Mouse (Mus musculus) megakaryocyte, adult 5-6 weeks (primary cell): ENCODE measurements at regions not wholly inside any gene's neighbourhood (a gene's known extent, or its start where the extent isn't known, plus 50 kb on each side); places are given as distances from the start of the nearest gene placed in this dataset.
A peak's percentile ranks its signal among the peaks of the same experiment; 100 is the strongest.

ENCODE experiments used
- ATAC-seq: 2 replicates; pipeline ENCODE4 v1.8.0; 2016; ENCODE audit warnings: mild to moderate bottlenecking, inconsistent platforms; ENCODE audit not compliant: poor library complexity, severe bottlenecking

GRCm38 (mm10) chr10:9087871-9088270 is 202.0 kb upstream of the Sash1 start:
- no peak for ATAC-seq

DNA sequence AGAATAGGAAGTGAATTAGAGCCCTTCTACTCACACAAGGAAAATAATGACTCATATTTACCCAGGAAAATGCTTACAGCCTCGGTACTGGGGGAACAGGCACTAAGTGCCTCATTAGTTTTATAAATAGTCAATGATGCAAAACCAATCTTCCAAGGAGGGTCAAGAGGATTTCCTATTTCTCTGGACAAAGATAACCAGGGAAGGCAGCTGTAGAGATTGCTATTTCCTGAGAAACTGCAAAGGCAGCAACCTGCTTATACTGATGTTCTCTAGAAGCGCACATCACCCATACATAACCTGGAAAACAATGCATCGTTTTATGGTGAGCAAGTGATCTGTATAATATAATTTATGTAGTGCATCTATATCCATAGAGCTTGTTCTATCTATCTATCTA is 201.3 kb upstream of the Sash1 start:
- ATAC-seq = no peak

- ATAC-seq = no peak
Measured at GRCm38 (mm10) chr10:9086666-9087065, 200.8 kb upstream of the Sash1 start.

- ATAC-seq = no peak
Measured at GRCm38 (mm10) chr10:9085441-9085840, 199.6 kb upstream of the Sash1 start.

GRCm38 (mm10) chr10:9074916-9075315 is 189.0 kb upstream of the Sash1 start:
- ATAC-seq = no peak

GRCm38 (mm10) chr10:9071630-9072029 is 185.8 kb upstream of the Sash1 start:
- ATAC-seq = no peak

- no peak for ATAC-seq
Measured at GRCm38 (mm10) chr10:9069608-9070190, 183.8 kb upstream of the Sash1 start.

DNA sequence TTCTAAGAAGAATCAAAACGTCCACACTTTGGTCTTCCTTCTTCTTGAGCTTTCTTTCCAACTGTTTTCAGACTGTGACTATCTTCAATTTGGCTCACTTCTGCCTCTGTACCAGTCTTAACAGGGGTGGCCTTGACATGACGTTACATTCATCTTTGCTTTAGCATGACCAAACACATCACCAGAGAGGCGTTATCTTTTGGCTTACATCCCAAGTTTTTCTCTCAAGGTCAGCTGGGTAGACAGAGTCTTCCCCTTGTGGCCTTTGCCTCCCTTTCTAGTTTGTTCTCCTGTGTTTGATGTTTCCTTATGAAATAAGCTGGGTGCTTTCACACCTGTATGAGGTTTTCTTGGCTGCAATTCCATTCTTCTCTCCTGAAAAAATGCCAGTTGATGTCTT is 180.7 kb upstream of the Sash1 start:
- ATAC-seq = no peak

DNA sequence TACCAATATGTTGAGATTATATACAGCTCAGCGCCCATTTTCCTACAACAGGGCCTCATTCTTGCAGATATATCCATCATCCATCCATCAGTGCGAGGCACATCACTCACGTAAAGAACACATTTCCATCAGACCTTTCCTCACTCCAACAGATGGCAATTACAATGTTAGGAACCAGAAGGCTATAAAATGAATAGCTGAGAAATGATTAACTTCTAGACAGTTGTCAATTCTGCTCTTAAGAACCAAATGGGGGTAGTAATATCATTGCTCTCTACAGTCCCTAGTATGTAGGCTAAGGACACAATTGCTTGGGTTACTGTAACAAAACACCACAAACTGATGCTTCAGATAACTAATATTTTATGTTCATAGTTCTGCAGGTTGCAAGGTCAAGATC is 176.1 kb upstream of the Sash1 start:
- no peak for ATAC-seq

DNA sequence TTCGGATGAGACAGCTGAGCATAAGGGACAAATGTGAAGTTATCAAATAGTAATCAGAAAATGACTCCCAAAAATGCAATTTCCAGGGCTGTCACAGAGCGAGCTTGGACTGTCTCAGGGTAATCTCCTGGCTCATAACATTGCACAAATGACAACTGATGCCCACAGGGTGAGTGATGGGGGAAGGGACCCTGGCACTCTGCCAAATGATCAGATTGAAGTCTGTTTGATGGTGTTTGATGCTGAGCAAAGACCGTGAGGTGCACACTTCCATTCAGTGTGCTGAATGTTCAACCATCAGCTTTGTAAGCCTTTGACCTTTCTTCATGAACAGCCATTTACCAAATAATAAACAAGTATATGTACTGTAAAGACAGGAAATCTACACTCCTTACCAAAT is 169.4 kb upstream of the Sash1 start:
- no peak for ATAC-seq

GRCm38 (mm10) chr10:9053371-9053770 is 167.5 kb upstream of the Sash1 start:
- no peak for ATAC-seq

- ATAC-seq = no peak
Measured at GRCm38 (mm10) chr10:9047341-9047740, 161.5 kb upstream of the Sash1 start.

DNA sequence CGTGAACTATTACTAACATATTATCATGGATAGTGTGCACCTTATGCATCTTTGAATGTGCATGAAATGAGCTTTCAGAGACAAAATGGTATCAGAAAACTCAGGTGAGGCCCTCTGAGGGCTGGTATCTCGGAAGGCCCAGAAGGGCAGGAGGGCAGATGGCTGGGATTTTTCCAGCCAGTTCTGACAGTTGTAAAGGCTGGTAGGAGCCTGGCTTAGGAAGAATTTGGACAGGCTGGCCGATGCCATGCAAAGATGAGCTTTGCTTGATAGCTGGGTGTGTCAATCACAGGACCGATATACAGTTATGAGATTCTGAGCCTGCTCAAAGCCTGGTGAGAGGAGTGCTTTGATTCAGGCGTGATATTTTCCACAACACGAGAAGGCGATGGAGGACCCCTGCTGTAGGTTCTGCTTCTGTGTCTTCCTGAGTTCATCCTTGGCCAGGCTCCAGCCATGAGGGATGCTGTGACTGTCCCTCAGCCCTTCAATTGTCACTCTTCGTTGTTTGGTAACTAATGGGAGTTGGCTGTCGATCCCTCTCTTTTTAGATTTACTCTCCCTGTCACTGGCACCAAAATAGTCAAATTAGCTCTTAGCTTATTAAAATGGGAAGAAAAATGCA is 159.0 kb upstream of the Sash1 start:
- no peak for ATAC-seq

- ATAC-seq = no peak
Measured at GRCm38 (mm10) chr10:9043507-9043906, 157.6 kb upstream of the Sash1 start.

- no peak for ATAC-seq
Measured at GRCm38 (mm10) chr10:9030486-9030885, 144.6 kb upstream of the Sash1 start.

DNA sequence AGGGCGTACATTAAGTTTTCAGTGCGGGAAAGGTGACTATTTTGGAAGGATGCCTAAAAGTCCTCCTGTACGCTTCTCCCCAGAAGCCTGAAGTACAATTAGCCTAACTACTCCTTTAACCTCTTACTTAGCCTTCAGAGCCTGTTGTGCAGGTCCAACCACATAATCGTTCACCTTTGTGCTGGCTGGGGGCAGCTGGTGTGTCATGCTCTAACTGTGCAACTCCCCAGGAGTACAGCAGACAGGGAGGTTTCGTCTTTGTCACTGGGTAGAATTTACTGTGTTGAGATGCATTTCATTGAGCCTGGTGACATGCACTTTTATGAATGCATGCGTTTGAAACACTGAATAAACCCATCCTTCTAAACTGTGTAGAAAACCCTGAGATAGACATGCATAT is 143.6 kb upstream of the Sash1 start:
- no peak for ATAC-seq

- no peak for ATAC-seq
Measured at GRCm38 (mm10) chr10:9027070-9027807, 141.4 kb upstream of the Sash1 start.

GRCm38 (mm10) chr10:9014810-9015505 is 129.1 kb upstream of the Sash1 start:
- ATAC-seq = no peak

DNA sequence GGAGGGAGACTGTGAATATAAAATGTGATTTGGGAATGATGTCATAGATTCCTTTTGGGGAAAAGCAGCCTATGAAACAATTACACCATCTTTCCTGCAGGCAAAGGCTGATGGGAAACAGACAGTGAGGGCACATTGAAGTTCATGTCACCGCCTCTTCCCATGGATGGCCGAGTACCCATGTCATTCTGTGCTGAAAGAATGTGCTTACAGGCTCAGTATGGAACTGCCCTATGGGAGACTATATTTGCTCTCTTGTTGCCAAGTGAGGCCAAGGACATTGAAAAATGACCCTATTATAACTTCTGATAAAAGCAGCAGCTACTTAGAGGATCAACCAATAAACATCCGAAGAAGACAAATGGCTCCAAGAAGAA is 127.7 kb upstream of the Sash1 start:
- ATAC-seq = no peak

GRCm38 (mm10) chr10:9012829-9013548 is 127.1 kb upstream of the Sash1 start:
- 0 out of 2 replicates have a peak, but pooled peaks have one; percentile 47 for ATAC-seq

GRCm38 (mm10) chr10:9011906-9012305 is 126.0 kb upstream of the Sash1 start:
- ATAC-seq = no peak
